Mouse (Mus musculus) thymus, adult 18-20 months (tissue): ENCODE results near the gene Gm42421.

Source experiments
- DNase-seq, 2 experiments: peaks; one replicate each; pipeline ENCODE4 v3.0.0; 2022; ENCODE audit warnings: mixed read lengths in 2 of 2

Gene Gm42421

DNA sequence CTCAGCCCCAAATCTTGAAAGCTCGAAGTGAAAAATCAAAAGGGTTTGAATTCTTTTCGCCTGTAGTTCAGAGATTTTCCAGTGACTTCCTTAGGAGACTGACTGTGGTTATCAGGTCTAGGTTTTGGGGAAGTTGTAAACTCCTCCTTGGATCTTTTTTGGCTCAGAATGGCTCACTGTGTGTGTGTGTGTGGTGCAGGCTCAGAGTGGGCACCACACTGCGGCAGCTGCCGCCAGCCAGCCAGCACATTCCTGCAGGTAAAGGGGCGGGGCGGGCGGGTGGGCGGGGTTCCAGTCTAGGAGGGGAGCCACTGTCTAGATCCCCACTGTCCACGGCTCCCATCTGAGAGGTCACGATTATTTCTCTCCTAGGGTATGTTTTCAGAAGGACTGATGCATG lies 13.6 kb downstream of the Gm42421 start:
- DNase-seq = no peak

DNA sequence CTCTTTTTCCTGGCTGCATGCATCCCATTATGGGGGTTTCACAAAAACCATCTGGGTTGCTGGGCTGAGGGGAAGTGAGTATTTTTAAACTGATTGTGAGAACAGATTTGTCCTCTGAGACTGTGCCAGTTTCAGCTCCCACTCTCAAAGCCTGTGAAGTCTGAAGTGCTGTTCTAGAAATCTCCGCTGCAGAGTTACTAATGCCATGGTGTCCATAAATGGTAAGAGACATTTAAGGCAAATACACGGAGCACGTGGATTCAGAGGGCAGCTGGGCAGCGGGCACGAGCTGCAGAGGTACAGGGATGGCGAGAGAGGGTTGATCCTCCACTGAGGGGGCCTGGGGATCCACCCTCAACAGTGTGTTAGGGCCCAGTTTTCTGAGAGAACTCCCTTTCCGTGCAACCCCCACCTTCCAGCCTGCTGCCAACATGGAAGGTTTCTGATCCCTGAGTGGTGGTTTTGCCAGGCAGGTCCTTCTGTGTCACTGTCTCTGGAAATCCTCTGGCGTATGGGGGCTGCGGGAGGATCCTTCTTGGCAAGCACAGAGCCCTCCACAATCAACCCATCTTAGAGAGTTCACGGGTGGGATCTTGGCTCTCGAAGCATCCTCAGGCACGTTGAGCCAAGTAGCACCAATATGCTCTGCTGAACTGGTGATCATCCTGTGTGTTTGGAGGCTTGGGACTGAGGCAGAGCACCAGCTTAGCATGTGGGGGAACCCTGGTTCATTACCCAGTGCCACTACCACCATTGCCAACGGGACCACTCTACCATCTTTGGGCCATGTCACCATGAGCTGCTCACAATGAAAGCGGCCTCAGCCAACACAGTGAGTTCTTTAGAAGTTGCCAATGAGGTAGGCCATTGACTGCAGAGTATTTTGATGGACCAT lies 15.5 kb downstream of the Gm42421 start:
- no peak for DNase-seq

DNA sequence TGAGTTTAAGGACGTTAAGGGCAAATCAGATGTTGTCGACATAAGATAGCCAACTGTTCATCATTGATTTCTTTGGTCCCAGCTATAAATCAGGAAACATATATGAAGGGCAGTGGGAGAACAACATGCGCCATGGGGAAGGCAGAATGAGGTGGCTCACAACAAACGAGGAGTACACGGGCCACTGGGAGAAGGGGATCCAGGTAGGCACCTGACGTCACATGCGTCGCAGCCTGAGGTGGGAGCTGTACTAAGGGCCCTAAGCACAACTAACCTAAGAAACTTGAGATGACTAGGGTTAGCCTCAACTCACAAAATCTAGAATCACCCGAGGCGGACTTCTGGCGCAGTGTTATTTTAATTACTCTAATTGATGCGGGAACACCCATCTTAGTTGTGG lies 20.4 kb downstream of the Gm42421 start:
- no peak for DNase-seq

DNA sequence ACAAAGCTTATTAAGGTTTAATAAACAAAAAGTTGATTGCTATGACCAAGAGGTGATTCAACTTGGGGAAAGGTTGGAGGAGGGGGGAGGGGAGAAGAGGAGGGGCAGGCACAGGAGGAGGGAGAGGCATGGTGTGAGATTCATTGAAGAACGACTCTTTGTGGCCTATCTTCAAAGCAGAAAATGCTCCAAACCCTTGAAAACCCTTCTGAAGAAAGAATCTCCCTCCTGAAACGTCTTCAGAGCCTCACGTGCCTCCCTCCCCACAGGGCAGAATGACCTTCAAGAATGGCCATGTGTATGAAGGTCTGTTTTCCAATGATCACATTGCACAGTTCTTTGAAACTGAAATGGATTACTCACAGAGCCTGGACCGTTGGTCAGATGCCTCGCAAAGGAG lies 22.0 kb downstream of the Gm42421 start:
- DNase-seq = no peak

DNA sequence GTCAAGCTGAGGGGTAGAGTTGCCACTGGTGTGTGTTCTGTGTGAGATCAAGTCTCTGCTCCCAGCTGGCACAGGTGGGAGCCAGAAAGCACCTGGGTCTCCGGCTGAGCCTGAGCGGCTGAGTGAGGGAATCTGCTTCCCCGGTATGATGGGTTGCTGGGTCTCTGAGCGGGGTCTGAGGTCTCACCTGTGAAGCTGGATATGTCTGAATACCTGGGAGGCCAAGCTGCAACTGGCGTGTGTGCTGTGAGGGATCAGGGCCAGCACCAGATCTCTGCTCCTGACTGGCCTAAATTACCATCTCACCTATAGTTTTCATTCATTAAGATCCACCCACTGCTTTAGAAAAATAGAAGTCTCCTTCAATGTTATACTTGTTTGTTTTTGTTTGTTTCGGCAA lies 29.1 kb downstream of the Gm42421 start:
- no peak for DNase-seq

DNA sequence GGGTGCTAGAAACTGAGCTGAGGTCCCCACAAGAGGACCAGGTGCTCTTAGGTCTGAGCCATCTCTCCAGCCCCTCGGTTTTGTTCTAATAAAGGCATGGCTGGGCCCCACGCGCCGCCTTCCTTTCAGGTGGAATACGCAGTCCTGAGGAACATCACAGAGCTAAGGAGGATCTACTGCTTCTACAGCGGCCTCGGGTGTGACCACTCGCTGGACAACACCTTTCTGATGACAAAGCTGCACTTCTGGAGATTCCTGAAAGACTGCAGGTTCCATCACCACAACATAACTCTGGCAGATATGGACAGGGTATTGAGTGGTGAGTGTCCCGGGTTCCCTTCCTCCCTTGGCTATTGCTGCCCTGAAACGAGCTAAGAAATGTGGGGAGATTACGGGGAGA lies 31.6 kb downstream of the Gm42421 start:
- no peak for DNase-seq

DNA sequence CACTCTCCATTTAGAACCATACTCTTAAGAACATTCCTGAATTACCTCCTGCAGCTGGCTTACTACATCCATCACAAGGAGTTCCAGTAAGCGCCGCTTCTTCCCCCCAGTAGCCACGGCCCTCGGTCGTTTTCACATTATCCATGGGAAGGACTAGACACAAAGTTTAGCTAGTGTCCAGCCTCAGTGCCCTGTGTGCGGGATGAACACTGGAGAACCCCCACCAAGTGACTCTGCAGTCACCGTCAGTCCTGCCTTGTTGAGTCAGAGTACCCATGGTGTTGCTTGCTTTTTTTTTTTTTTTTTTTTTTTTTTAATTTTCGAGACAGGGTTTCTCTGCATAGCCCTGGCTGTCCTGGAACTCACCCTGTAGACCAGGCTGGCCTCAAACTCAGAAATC lies 33.2 kb downstream of the Gm42421 start:
- DNase-seq = no peak

DNA sequence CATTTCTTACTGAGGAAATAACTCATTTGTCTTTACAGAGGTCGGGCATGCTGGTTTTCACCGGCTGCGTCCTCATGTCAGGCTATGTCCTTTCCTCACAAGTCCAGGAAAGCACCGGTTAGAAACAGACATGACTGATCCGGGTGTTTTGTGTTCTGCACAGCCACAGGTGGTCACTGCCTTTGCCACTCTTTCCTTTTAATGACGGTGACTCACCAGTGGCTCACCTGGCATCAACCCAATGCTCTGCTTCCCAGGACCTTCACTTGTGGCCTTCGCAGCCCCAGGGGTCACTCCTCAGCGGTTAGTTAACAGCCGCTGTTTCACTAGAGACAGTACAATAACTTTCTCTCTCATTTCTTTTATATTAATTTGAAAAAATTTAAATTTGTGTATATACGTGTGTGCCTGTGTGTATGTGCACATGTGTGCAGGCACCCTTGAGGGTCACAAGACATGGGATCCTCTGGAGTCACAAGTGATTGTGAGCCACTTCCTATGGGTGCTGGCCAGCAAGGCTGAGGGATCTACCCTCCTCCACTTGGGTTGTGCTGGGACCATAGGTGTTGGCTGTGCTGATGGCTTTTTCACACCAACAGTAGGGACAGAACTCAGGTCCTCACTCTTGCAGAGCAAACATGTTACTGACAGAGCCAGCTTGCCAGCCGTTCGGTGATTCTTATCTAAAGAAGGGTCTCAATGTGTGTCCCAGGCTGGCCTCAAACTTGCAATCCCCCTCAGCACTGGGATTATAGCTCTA lies 37.8 kb downstream of the Gm42421 start:
- no peak for DNase-seq

DNA sequence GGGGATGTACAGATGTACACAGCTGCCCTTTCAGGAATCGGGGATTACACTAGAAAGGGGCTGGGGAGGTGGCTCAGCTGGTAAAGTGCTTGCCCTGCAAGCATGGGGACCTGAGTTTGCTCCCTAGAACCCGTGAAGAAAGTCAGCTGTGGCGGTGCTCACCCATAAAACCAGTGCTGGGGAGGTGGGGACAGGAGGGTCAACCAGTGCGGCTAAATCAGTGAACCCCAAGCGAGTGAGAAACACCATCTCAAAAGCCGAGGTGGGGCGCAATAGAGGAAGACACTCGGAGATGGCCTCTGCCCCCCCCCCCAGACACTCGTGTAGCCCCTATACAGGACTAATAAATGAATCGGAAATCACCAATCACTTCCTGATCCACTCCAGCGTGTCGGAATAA lies 38.7 kb downstream of the Gm42421 start:
- no peak for DNase-seq

DNA sequence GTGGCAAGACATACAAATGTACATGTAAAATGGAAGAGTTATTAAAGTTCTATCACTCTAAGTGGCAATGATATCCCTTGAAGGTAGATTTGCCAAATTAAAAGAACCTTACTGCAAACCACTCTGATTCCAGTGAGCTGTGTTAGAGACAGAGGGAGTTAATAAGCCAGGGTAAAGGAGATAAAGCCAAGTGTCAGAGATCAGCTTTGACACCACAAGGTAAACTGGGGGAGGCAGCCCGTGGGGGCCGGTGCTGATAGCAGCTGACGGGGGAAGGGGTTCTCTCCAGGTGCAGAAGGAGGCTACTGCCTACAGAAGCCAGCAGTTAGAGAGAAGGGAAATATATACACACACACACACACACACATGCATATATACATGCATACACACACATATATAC lies 44.7 kb downstream of the Gm42421 start:
- no peak for DNase-seq

DNA sequence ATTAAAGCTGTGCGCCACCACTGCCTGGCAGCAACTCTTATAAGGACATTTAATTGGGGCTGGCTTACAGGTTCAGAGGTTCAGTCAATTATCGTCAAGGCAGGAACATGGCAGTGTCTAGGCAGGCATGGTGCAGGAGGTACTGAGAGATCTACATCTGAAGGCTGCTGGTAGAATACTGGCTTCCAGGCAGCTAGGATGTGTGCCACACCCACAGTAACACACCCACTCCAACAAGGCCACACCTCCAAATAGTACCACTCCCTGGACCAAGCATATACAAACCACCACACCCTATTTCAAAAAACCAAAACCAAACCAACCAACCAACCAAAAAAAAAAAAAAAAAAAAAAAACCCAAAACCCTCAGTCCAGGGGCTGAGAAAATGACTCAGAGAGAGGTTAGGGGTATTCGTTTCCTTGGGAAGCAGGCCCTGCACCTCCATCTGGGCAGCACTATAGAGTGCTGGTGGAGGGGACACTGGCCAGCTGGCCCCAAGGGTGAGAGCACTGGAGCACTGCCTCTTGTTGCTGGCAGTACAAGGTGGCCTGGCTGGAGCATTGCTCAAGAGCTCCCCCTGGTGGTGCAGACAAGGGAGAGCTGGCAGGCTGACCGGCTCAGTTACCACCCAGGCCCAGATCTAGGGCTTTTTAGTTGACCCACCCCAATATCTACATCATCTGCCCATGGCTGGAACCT lies 47.1 kb downstream of the Gm42421 start:
- DNase-seq = no peak

DNA sequence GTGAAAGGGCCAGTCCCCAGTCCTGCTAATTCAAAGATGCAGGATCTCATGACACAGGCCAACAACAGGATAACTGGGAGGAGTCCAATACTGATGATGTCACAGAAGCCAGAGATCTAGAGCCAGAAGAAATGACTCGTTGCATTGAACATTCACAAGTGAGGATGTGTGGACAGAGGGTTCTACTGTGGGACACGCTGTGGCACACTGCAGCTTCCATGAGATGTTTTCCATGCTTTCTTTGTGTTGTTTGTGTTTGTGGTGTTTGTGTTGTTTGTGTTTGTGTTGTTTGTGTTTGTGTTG lies 47.6 kb downstream of the Gm42421 start:
- DNase-seq = no peak

DNA sequence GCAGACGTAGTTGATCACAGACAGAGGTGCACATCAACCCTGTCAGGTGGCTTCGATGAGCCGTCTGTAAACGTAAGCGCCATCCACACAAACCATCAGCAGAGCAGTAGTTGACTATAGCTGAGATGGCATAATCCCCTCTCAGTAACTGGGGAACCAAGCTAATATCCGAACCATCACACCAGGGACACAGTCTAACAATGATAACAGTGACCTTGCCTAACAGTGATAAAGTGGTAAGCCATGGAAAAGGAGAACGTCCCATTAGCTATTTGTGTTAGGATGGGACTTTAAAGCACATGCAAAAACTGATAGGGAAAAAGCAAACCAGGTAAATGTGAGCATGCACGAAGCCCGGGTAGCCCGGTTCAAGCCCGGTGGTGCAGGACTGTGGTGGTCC lies 48.3 kb downstream of the Gm42421 start:
- DNase-seq = no peak

DNA sequence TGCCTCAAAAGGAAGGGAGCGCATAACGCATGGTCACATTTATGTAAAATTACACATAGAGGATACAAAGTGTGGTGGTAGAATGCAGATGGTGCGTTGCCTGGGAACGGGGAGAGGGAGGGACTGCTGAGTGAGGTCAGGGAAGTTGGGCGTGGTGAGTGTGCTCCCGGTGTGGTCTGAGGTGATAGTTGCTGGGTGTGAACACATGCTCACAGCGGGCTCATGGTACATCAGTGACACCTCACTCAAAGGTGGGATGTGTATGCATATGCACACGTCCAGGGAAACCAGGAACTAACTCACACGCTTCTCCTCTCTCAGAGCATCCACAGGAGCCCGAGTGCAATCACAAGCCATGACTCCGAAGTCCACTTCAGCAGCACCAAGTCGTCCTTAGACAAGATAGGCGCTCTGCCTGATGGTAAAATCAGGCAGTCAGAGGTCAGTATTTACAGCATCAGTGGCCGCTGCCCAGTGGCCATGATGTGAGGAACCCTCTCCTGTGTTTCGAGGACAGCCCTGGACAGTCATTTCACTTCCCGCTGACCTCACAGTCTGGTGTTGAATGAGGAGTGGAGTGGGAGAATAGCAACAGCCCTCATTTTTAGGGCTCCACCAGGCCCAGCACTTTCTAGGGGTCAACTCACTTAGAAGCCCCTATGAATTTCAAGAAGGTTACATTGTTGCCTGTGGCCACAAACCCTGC lies 48.9 kb downstream of the Gm42421 start:
- DNase-seq = no peak

DNA sequence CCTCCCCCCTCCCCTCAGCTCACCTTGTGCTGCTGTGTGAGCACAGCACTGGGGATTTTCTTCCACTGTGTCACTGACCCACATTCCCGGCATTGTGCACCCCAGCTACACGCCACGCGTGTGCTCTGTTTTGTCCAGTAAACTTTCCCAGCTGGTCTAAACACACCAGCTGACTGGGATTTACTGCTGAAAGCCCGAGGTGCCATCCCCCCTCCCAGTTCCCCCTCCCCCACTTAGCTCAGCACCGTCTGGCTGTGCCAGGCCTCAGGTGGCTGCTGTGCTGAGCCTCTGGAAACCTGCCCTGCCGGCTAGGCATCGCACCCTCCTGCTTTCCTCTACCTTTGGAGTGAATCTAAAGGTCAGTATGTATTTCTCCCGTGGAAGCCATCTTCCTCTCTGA lies 52.9 kb downstream of the Gm42421 start:
- DNase-seq = no peak

DNA sequence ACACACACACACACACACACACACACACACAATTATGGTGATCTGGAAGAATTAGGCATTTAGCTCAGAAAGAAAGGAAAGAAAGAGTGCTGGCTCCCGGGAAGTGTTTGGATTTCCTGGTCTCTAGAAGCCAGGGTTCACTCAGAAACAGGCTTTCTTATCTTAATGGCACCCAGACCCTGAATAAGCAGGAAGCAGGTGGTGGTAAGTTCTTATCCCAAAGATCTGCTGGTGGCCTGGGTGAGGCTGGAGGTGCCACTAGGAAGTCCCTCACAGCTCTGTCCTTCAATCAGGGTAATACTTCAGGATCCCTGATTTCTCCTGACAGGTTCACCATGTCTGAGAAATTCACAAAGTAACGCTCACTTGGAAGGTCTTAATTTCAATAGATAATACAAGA lies 54.4 kb downstream of the Gm42421 start:
- no peak for DNase-seq

DNA sequence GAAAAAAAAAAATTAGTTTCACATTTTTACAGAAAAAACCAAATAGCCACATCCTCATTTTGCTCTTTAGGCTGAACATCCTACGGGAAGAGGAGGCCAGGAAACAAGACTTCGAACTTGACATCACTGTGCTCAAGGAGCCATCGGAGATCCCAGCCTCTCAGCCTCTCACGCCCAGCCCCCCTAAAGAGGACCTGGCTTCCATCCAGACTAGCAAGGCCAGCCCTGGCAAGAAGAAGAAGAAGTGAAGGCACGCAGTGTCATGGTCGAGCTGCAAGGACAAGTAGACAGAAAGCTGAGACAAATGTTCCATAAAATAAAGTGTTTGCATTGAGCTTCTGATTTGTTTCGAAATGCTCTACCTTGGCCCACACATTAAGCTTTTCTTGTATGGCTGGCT lies 57.4 kb downstream of the Gm42421 start:
- DNase-seq = no peak
